Mouse (Mus musculus): ENCODE results near the gene Cc2d1b.

DNA sequence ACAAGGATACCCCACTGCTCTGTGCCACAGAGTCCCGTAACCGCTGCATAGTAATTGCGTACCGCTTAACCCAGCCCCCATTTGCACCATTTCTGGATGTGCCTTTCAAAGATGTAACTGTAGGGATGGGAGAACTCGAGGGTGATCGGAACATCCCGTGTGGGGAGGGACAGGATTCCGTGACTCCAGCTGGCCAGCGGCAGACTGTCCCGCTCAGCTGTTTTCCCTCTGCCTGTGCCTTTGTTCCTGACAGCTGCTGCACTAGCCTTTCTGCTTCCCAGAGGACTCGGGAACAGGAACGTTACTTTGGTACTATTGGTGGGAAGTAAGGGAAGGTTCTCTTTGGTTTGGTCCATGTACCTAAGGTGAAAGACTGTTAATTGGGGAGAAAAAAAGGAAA lies 14.0 kb downstream of the Cc2d1b start:
- no peak for TF ChIP-seq POLR2A (IDR thresholded peaks at IDR 0.05; ENCODE audit: borderline replicate concordance, insufficient read depth, low read length)
- TF ChIP-seq CTCF (IDR thresholded peaks at IDR 0.05; ENCODE audit: borderline replicate concordance, insufficient read depth, low read depth, low read length): no peak
